Mouse (Mus musculus) ZHBTc4 (cell line): ENCODE measurements at regions not wholly inside any gene's neighbourhood (a gene's known extent, or its start where the extent isn't known, plus 50 kb on each side); places are given as distances from the start of the nearest gene placed in this dataset.
"Not testable (repeated sequence)": the region's sequence is repeated elsewhere in the genome, so short reads cannot be mapped to it uniquely, and the experiment has no call there.

Experiments used
- DNase-seq: peaks from one replicate; pipeline ENCODE4 v3.0.0-alpha.2; 2011; ENCODE audit warnings: low read depth, low spot score

GRCm38 (mm10) chr10:111592416-111593149, 86.5 kb downstream of the Phlda1 start:
- DNase-seq: peak; percentile 89

GRCm38 (mm10) chr10:111593280-111593679, 87.2 kb downstream of the Phlda1 start:
- no peak for DNase-seq

GRCm38 (mm10) chr10:111594171-111594570, 88.1 kb downstream of the Phlda1 start:
- no peak for DNase-seq

GRCm38 (mm10) chr10:111594651-111595050, 88.6 kb downstream of the Phlda1 start:
- DNase-seq: no peak

GRCm38 (mm10) chr10:111595513-111595995, 89.5 kb downstream of the Phlda1 start:
- DNase-seq: no peak

GRCm38 (mm10) chr10:111598650-111599049, 92.6 kb downstream of the Phlda1 start:
- no peak for DNase-seq

- DNase-seq: no peak
These were observed 93.5 kb downstream of the Phlda1 start for GRCm38 (mm10) chr10:111599297-111600250.

- DNase-seq: no peak
These were observed 94.2 kb downstream of the Phlda1 start for GRCm38 (mm10) chr10:111600251-111600620.

- DNase-seq: no peak
These were observed 94.6 kb downstream of the Phlda1 start for GRCm38 (mm10) chr10:111600677-111601099.

GRCm38 (mm10) chr10:111603166-111603565, 97.1 kb downstream of the Phlda1 start:
- no peak for DNase-seq

- not testable (repeated sequence) for DNase-seq
These were observed 101.3 kb downstream of the Phlda1 start for GRCm38 (mm10) chr10:111607381-111607780.

GRCm38 (mm10) chr10:111608385-111609093, 102.5 kb downstream of the Phlda1 start:
- no peak for DNase-seq

- no peak for DNase-seq
These were observed 103.8 kb downstream of the Phlda1 start for GRCm38 (mm10) chr10:111609889-111610288.

GRCm38 (mm10) chr10:111619627-111620270, 113.7 kb downstream of the Phlda1 start:
- DNase-seq: no peak

- no peak for DNase-seq
These were observed 115.0 kb downstream of the Phlda1 start for GRCm38 (mm10) chr10:111620927-111621676.

- DNase-seq: no peak
These were observed 116.7 kb downstream of the Phlda1 start for GRCm38 (mm10) chr10:111622789-111623188.

GRCm38 (mm10) chr10:111624021-111624420, 117.9 kb downstream of the Phlda1 start:
- no peak for DNase-seq

- DNase-seq: peak; percentile 30
These were observed 118.5 kb downstream of the Phlda1 start for GRCm38 (mm10) chr10:111624624-111625023.

- DNase-seq: no peak
These were observed 119.5 kb downstream of the Phlda1 start for GRCm38 (mm10) chr10:111625573-111625972.

GRCm38 (mm10) chr10:111626009-111626408, 119.9 kb downstream of the Phlda1 start:
- no peak for DNase-seq
